Mouse (Mus musculus): ENCODE results near the gene Sqor. TPM values are rescaled to one million over a fixed set of nuclear protein-coding genes. Genes with fewer than 3 reads are reported as not detected.

The Sqor gene
- polyA plus RNA-seq (2014; fragmentation: Nextera tagmentation; extraction: Ambion mirVana) = 7.9 and 8.5 TPM in 2 replicates

GRCm38 (mm10) chr2:122765071-122765793 is at the start of gene Sqor:
Gene Sqor (plus strand): TSS chr2:122765237.
- H3K4me1 ChIP-seq (ENCODE audit: control insufficient read depth, insufficient read depth, low read length) = 0 out of 2 replicates have a peak, but pooled peaks cover 3% of the 10 kb centered on the region
- no peak within 1 kb of the TSS for H3K27ac ChIP-seq (replicated peaks; ENCODE audit: low read depth, low read length)
- H3K9me3 ChIP-seq (ENCODE audit: control insufficient read depth, low read length) = no peaks in the 10 kb centered on the region
- ATAC-seq (ENCODE audit: low read depth) = peak; percentile 60; the same call in 1 of the 2 replicates
- H3K4me3 ChIP-seq (ENCODE audit: low read depth, low read length) = peak within 1 kb of the TSS; percentile 48
- H3K27me3 ChIP-seq (replicated peaks; ENCODE audit: control insufficient read depth, insufficient read depth, low read length) = peaks cover 40% of the 10 kb centered on the region
- DNase-seq (ENCODE audit: low spot score) = peak; percentile 35
- H3K36me3 ChIP-seq (ENCODE audit: control insufficient read depth, insufficient read depth, low read length) = no peaks in the 10 kb centered on the region
- WGBS = 0% methylated on average over 34 of the region's 46 CpGs
- peak within 1 kb of the TSS; percentile 87 for H3K4me2 ChIP-seq (ENCODE audit: low read depth, low read length)
- H3K9ac ChIP-seq (ENCODE audit: low read depth, low read length) = peak within 1 kb of the TSS; percentile 63

- no peak for DNase-seq (ENCODE audit: low spot score)
- no peaks in the 10 kb centered on the region for H3K9me3 ChIP-seq (ENCODE audit: control insufficient read depth, low read length)
- 70% methylated on average over 3 of the region's 3 CpGs for WGBS
Measured at GRCm38 (mm10) chr2:122716301-122716842, 48.7 kb upstream of the Sqor start.

GRCm38 (mm10) chr2:122719232-122719631 is 45.8 kb upstream of the Sqor start:
- Histone ChIP-seq H3K4me2 (ENCODE audit: low read depth, low read length) (no peak overlapping the region), H3K4me3 (ENCODE audit: low read depth, low read length) (no peak overlapping the region), H3K36me3 (ENCODE audit: control insufficient read depth, insufficient read depth, low read length) (no peaks in the 10 kb centered on the region), H3K4me1 (ENCODE audit: control insufficient read depth, insufficient read depth, low read length) (no peaks in the 10 kb centered on the region), H3K9me3 (ENCODE audit: control insufficient read depth, low read length) (no peaks in the 10 kb centered on the region), H3K27me3 (replicated peaks; ENCODE audit: control insufficient read depth, insufficient read depth, low read length) (no peaks in the 10 kb centered on the region), H3K9ac (ENCODE audit: low read depth, low read length) (no peak overlapping the region), H3K27ac (replicated peaks; ENCODE audit: low read depth, low read length) (no peak overlapping the region)
- no peak for ATAC-seq (ENCODE audit: low read depth)
- no peak for DNase-seq (ENCODE audit: low spot score)
- 44% methylated on average over 1 of the region's 1 CpGs for WGBS

More at GRCm38 (mm10) chr2:122716301-122716842, 48.7 kb upstream of the Sqor start:
- no peak overlapping the region for H3K27ac ChIP-seq (replicated peaks; ENCODE audit: low read depth, low read length)
- no peaks in the 10 kb centered on the region for H3K4me1 ChIP-seq (ENCODE audit: control insufficient read depth, insufficient read depth, low read length)
- no peak overlapping the region for H3K9ac ChIP-seq (ENCODE audit: low read depth, low read length)
- no peak overlapping the region for H3K4me2 ChIP-seq (ENCODE audit: low read depth, low read length)
- H3K27me3 ChIP-seq (replicated peaks; ENCODE audit: control insufficient read depth, insufficient read depth, low read length) = no peaks in the 10 kb centered on the region
- no peak for ATAC-seq (ENCODE audit: low read depth)
- no peak overlapping the region for H3K4me3 ChIP-seq (ENCODE audit: low read depth, low read length)
- no peaks in the 10 kb centered on the region for H3K36me3 ChIP-seq (ENCODE audit: control insufficient read depth, insufficient read depth, low read length)

GRCm38 (mm10) chr2:122720564-122720963 is 44.5 kb upstream of the Sqor start:
- H3K27me3 ChIP-seq (replicated peaks; ENCODE audit: control insufficient read depth, insufficient read depth, low read length) = no peaks in the 10 kb centered on the region
- no peak overlapping the region for H3K9ac ChIP-seq (ENCODE audit: low read depth, low read length)
- no peaks in the 10 kb centered on the region for H3K36me3 ChIP-seq (ENCODE audit: control insufficient read depth, insufficient read depth, low read length)
- DNase-seq (ENCODE audit: low spot score) (peak; percentile 36), ATAC-seq (ENCODE audit: low read depth) (no peak)
- no peak overlapping the region for H3K27ac ChIP-seq (replicated peaks; ENCODE audit: low read depth, low read length)
- no peak overlapping the region for H3K4me2 ChIP-seq (ENCODE audit: low read depth, low read length)
- no peak overlapping the region for H3K4me3 ChIP-seq (ENCODE audit: low read depth, low read length)
- H3K4me1 ChIP-seq (ENCODE audit: control insufficient read depth, insufficient read depth, low read length) = no peaks in the 10 kb centered on the region
- no peaks in the 10 kb centered on the region for H3K9me3 ChIP-seq (ENCODE audit: control insufficient read depth, low read length)
- 58% methylated on average over 3 of the region's 3 CpGs for WGBS

- no peaks in the 10 kb centered on the region for H3K9me3 ChIP-seq (ENCODE audit: control insufficient read depth, low read length)
- 55% methylated on average over 10 of the region's 10 CpGs for WGBS
- H3K4me1 ChIP-seq (ENCODE audit: control insufficient read depth, insufficient read depth, low read length) = no peaks in the 10 kb centered on the region
- no peak for ATAC-seq (ENCODE audit: low read depth)
- no peak for DNase-seq (ENCODE audit: low spot score)
- H3K27ac ChIP-seq (replicated peaks; ENCODE audit: low read depth, low read length) = no peak overlapping the region
- H3K4me3 ChIP-seq (ENCODE audit: low read depth, low read length) = no peak overlapping the region
- H3K9ac ChIP-seq (ENCODE audit: low read depth, low read length) = no peak overlapping the region
- no peaks in the 10 kb centered on the region for H3K27me3 ChIP-seq (replicated peaks; ENCODE audit: control insufficient read depth, insufficient read depth, low read length)
- no peaks in the 10 kb centered on the region for H3K36me3 ChIP-seq (ENCODE audit: control insufficient read depth, insufficient read depth, low read length)
- no peak overlapping the region for H3K4me2 ChIP-seq (ENCODE audit: low read depth, low read length)
Measured at GRCm38 (mm10) chr2:122725604-122726003, 39.4 kb upstream of the Sqor start.

GRCm38 (mm10) chr2:122731456-122731855 is 33.6 kb upstream of the Sqor start:
- Histone ChIP-seq H3K9ac (ENCODE audit: low read depth, low read length) (no peak overlapping the region), H3K4me1 (ENCODE audit: control insufficient read depth, insufficient read depth, low read length) (no peaks in the 10 kb centered on the region), H3K4me2 (ENCODE audit: low read depth, low read length) (no peak overlapping the region), H3K27me3 (replicated peaks; ENCODE audit: control insufficient read depth, insufficient read depth, low read length) (peaks cover 8% of the 10 kb centered on the region), H3K36me3 (ENCODE audit: control insufficient read depth, insufficient read depth, low read length) (no peaks in the 10 kb centered on the region), H3K27ac (replicated peaks; ENCODE audit: low read depth, low read length) (no peak overlapping the region), H3K9me3 (ENCODE audit: control insufficient read depth, low read length) (no peaks in the 10 kb centered on the region), H3K4me3 (ENCODE audit: low read depth, low read length) (no peak overlapping the region)
- WGBS = 72% methylated on average over 2 of the region's 2 CpGs
- no peak for ATAC-seq (ENCODE audit: low read depth)
- DNase-seq (ENCODE audit: low spot score) = no peak

- peaks cover 7% of the 10 kb centered on the region for H3K4me1 ChIP-seq (ENCODE audit: control insufficient read depth, insufficient read depth, low read length)
- H3K4me3 ChIP-seq (ENCODE audit: low read depth, low read length) = peak within 1 kb of the TSS; percentile 87
- 1% methylated on average over 42 of the region's 59 CpGs for WGBS
- DNase-seq (ENCODE audit: low spot score) = peak; percentile 96
- no peaks in the 10 kb centered on the region for H3K36me3 ChIP-seq (ENCODE audit: control insufficient read depth, insufficient read depth, low read length)
- peaks cover 8% of the 10 kb centered on the region for H3K27me3 ChIP-seq (replicated peaks; ENCODE audit: control insufficient read depth, insufficient read depth, low read length)
- peak within 1 kb of the TSS; percentile 78 for H3K4me2 ChIP-seq (ENCODE audit: low read depth, low read length)
- H3K9ac ChIP-seq (ENCODE audit: low read depth, low read length) = peak within 1 kb of the TSS; percentile 94
- H3K9me3 ChIP-seq (ENCODE audit: control insufficient read depth, low read length) = no peaks in the 10 kb centered on the region
- H3K27ac ChIP-seq (replicated peaks; ENCODE audit: low read depth, low read length) = peak within 1 kb of the TSS; percentile 96
- ATAC-seq (ENCODE audit: low read depth) = peak; percentile 96
Measured at GRCm38 (mm10) chr2:122737894-122738830, 26.9 kb upstream of the Sqor start, which contains the start of gene Bloc1s6. Gene Bloc1s6 (plus strand): TSS chr2:122738503.

GRCm38 (mm10) chr2:122739023-122739422 is 26.0 kb upstream of the Sqor start:
- ATAC-seq (ENCODE audit: low read depth) (no peak), DNase-seq (ENCODE audit: low spot score) (no peak)
- Histone ChIP-seq H3K4me1 (ENCODE audit: control insufficient read depth, insufficient read depth, low read length) (peaks cover 7% of the 10 kb centered on the region), H3K36me3 (ENCODE audit: control insufficient read depth, insufficient read depth, low read length) (peaks cover 4% of the 10 kb centered on the region; the same call in 1 of the 2 replicates), H3K27ac (replicated peaks; ENCODE audit: low read depth, low read length) (peak overlapping the region; percentile 96), H3K9ac (ENCODE audit: low read depth, low read length) (peak overlapping the region; percentile 94), H3K4me2 (ENCODE audit: low read depth, low read length) (peak overlapping the region; percentile 78), H3K27me3 (replicated peaks; ENCODE audit: control insufficient read depth, insufficient read depth, low read length) (peaks cover 8% of the 10 kb centered on the region), H3K9me3 (ENCODE audit: control insufficient read depth, low read length) (no peaks in the 10 kb centered on the region), H3K4me3 (ENCODE audit: low read depth, low read length) (peak overlapping the region; percentile 87)
- WGBS = 21% methylated on average over 7 of the region's 7 CpGs

All from embryonic facial prominence, embryonic 14.5 days (tissue).